Mouse (Mus musculus): ENCODE results near the gene Cnpy2.

DNA sequence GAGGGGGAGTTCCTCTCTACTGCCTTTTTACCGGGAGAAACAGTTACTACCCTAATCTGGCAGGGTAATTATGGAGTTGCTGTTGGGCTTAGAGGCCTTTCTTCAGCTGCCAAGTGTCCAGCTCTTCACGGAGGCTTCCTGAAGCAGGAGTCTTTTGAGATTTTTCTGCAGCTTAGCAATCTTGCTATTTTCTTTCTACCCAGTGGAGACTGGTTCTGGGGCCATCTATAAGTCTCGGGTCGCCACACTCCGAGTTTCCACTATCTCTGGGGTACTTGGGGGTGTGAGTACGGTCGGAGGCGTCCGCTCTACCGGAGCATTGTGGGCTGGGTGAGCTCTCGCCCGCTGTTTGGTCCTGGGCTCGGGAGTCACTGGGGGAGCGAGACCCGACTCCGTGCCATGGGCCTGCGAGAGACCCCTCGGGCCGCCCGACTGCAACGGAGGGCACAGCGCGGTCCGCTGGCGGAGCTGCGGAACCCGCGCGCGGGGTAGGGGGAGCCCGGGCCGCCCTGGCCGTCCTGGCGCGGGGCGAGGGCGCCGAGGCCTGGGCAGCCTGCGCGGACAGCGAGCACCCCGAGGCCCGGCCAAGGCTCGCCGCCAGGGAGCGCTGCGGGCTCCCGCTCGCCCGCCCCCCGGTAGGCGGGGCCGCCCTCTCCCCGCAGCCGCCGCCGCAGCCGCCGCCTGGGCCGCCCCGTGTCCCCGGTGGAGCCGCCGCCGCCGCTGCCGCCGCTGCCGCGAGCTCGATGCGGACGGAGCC is 54.4 kb downstream of the Cnpy2 start, which contains the start of gene Ankrd52:
- TF ChIP-seq CTCF (IDR thresholded peaks at IDR 0.05; ENCODE audit: insufficient read depth, low read length) (no peak), POLR2A (IDR thresholded peaks at IDR 0.05; ENCODE audit: borderline replicate concordance, extremely low read depth, low read depth, low read length) (no peak; the same call in 1 of the 2 replicates)
